Mouse (Mus musculus) limb, embryonic 11.5 days (tissue): ENCODE data around the gene Cd209g. TPM values are rescaled to one million over a fixed set of nuclear protein-coding genes. Genes with fewer than 3 reads are reported as not detected.
"Not testable (repeated sequence)": the region's sequence is repeated elsewhere in the genome, so short reads cannot be mapped to it uniquely, and the experiment has no call there.

Experiments used
- ATAC-seq: fragments of 200-750 bp; cut with Nextera tagmentation; 2 replicates; pipeline ENCODE4 v1.8.0; 2017; ENCODE audit warnings: low read depth; ENCODE audit not compliant: insufficient number of reproducible peaks, low FRiP score, low TSS enrichment
- DNase-seq: peaks from one replicate; pipeline ENCODE4 v3.0.0-alpha.2; 2015; ENCODE audit warnings: low spot score
- H3K27ac ChIP-seq: fragments of 300-500 bp; sonication (generic); replicated peaks from 2 replicates; pipeline ENCODE4 v1.5.1; 2014; ENCODE audit warnings: low read depth, mild to moderate bottlenecking, low read length
- H3K27me3 ChIP-seq: fragments of 300-500 bp; sonication (generic); 2 replicates; pipeline ENCODE4 v1.6.1; 2014; ENCODE audit warnings: mild to moderate bottlenecking, low read length, mixed read lengths; ENCODE audit not compliant: control insufficient read depth, insufficient read depth
- H3K36me3 ChIP-seq: fragments of 300-500 bp; sonication (generic); 2 replicates; pipeline ENCODE4 v1.6.1; 2014; ENCODE audit warnings: mild to moderate bottlenecking, low read length, moderate library complexity, mixed read lengths; ENCODE audit not compliant: control insufficient read depth, insufficient read depth
- H3K4me1 ChIP-seq: fragments of 300-500 bp; sonication (generic); 2 replicates; pipeline ENCODE4 v1.6.1; 2014; ENCODE audit warnings: low read length, mixed read lengths; ENCODE audit not compliant: control insufficient read depth, insufficient read depth
- H3K4me2 ChIP-seq: fragments of 300-500 bp; sonication (generic); 2 replicates; pipeline ENCODE4 v1.6.1; 2014; ENCODE audit warnings: low read depth, mild to moderate bottlenecking, moderate library complexity; ENCODE audit not compliant: severe bottlenecking
- H3K4me3 ChIP-seq: fragments of 300-500 bp; sonication (generic); 2 replicates; pipeline ENCODE4 v1.5.1; 2014; ENCODE audit warnings: low read depth, low read length
- H3K9ac ChIP-seq: fragments of 300-500 bp; sonication (generic); 2 replicates; pipeline ENCODE4 v1.6.1; 2014; ENCODE audit warnings: mild to moderate bottlenecking, low read length
- H3K9me3 ChIP-seq: fragments of 300-500 bp; sonication (generic); 2 replicates; pipeline ENCODE4 v1.6.1; 2016; ENCODE audit warnings: low read length; ENCODE audit not compliant: control insufficient read depth
- WGBS: fragments of 180-500 bp; shearing (Covaris S2); extraction: QIAGEN DNeasy Blood & Tissue Kit; methylation state at CpG from one replicate; pipeline ENCODE4 v1.1.7; 2014; 5-methylcytosine and 5-hydroxymethylcytosine counted together
- polyA plus RNA-seq: library from polyadenylated mRNA; unstranded; fragments of >200 nt; fragmentation: Nextera tagmentation; extraction: Ambion mirVana; gene quantifications from 2 replicates; pipeline ENCODE4 v1.2.1, GENCODE M21; 2014

Cd209g gene
- not detected in 2 replicates for polyA plus RNA-seq

GRCm38 (mm10) chr8:4133798-4134197 lies at the start of gene Cd209g:
Gene Cd209g (plus strand): TSS chr8:4134098.
- H3K4me2 ChIP-seq = no peak within 1 kb of the TSS
- no peaks in the 10 kb centered on the region for H3K36me3 ChIP-seq
- no peaks in the 10 kb centered on the region for H3K4me1 ChIP-seq
- no peak within 1 kb of the TSS for H3K4me3 ChIP-seq
- H3K27ac ChIP-seq = no peak within 1 kb of the TSS
- WGBS = 94% methylated on average over 10 of the region's 10 CpGs
- DNase-seq (no peak), ATAC-seq (no peak)
- no peaks in the 10 kb centered on the region for H3K27me3 ChIP-seq
- H3K9me3 ChIP-seq = no peaks in the 10 kb centered on the region
- H3K9ac ChIP-seq = no peak within 1 kb of the TSS

- not testable (repeated sequence) for H3K4me2 ChIP-seq, H3K9me3 ChIP-seq, H3K4me1 ChIP-seq, H3K27me3 ChIP-seq, H3K4me3 ChIP-seq, H3K9ac ChIP-seq, H3K27ac ChIP-seq, DNase-seq, H3K36me3 ChIP-seq
- peak; percentile 51; the same call in 1 of the 2 replicates for ATAC-seq
- 38% methylated on average over 31 of the region's 33 CpGs for WGBS
These were observed 46.6 kb upstream of the Cd209g start for GRCm38 (mm10) chr8:4087180-4087722.

GRCm38 (mm10) chr8:4088514-4088913 lies 45.4 kb upstream of the Cd209g start:
- H3K9me3 ChIP-seq, DNase-seq, ATAC-seq, H3K9ac ChIP-seq, H3K27ac ChIP-seq, H3K36me3 ChIP-seq, H3K4me2 ChIP-seq, H3K4me1 ChIP-seq, H3K4me3 ChIP-seq, H3K27me3 ChIP-seq: not testable (repeated sequence)
- 91% methylated on average over 3 of the region's 3 CpGs for WGBS

GRCm38 (mm10) chr8:4105735-4106134 lies 28.2 kb upstream of the Cd209g start, which contains the start of gene Cd209f:
Gene Cd209f (minus strand): TSS chr8:4105835.
- not testable (repeated sequence) for H3K36me3 ChIP-seq, H3K4me1 ChIP-seq, H3K9ac ChIP-seq, DNase-seq, H3K27me3 ChIP-seq, H3K27ac ChIP-seq, ATAC-seq, H3K9me3 ChIP-seq, H3K4me3 ChIP-seq, H3K4me2 ChIP-seq
- 79% methylated on average over 1 of the region's 2 CpGs for WGBS

GRCm38 (mm10) chr8:4139660-4140646 lies 6.1 kb downstream of the Cd209g start:
- DNase-seq (peak; percentile 86), ATAC-seq (peak; percentile 59; the same call in 1 of the 2 replicates)
- WGBS = 12% methylated on average over 12 of the region's 12 CpGs
- H3K27me3 ChIP-seq = no peaks in the 10 kb centered on the region
- no peak overlapping the region for H3K27ac ChIP-seq
- H3K36me3 ChIP-seq = no peaks in the 10 kb centered on the region
- no peak overlapping the region for H3K4me3 ChIP-seq
- H3K9me3 ChIP-seq = no peaks in the 10 kb centered on the region
- no peak overlapping the region for H3K9ac ChIP-seq
- H3K4me1 ChIP-seq = no peaks in the 10 kb centered on the region
- no peak overlapping the region for H3K4me2 ChIP-seq

- 69% methylated on average over 3 of the region's 3 CpGs for whole genome bisulfite sequencing
- no peak for DNase-seq
- no peak overlapping the region for H3K27ac ChIP-seq
- no peak overlapping the region for H3K4me3 ChIP-seq
- ATAC-seq = no peak
- H3K9ac ChIP-seq = no peak overlapping the region
- no peaks in the 10 kb centered on the region for H3K27me3 ChIP-seq
- H3K4me1 ChIP-seq = no peaks in the 10 kb centered on the region
- H3K9me3 ChIP-seq = no peaks in the 10 kb centered on the region
- H3K36me3 ChIP-seq = no peaks in the 10 kb centered on the region
- no peak overlapping the region for H3K4me2 ChIP-seq
These were observed 7.8 kb downstream of the Cd209g start for GRCm38 (mm10) chr8:4141721-4142120.

GRCm38 (mm10) chr8:4147272-4147671 lies 13.4 kb downstream of the Cd209g start:
- DNase-seq (no peak), ATAC-seq (no peak)
- H3K9me3 ChIP-seq = no peaks in the 10 kb centered on the region; the same call in 1 of the 2 replicates
- no peak overlapping the region for H3K27ac ChIP-seq
- H3K27me3 ChIP-seq = no peaks in the 10 kb centered on the region
- H3K9ac ChIP-seq = no peak overlapping the region
- no peaks in the 10 kb centered on the region for H3K36me3 ChIP-seq
- WGBS = 33% methylated on average over 1 of the region's 1 CpGs
- H3K4me1 ChIP-seq = no peaks in the 10 kb centered on the region
- no peak overlapping the region for H3K4me3 ChIP-seq
- no peak overlapping the region for H3K4me2 ChIP-seq

GRCm38 (mm10) chr8:4154878-4155277 lies 21.0 kb downstream of the Cd209g start:
- Histone ChIP-seq H3K36me3 (no peaks in the 10 kb centered on the region), H3K4me3 (no peak overlapping the region), H3K4me2 (no peak overlapping the region), H3K27me3 (no peaks in the 10 kb centered on the region), H3K27ac (no peak overlapping the region), H3K9me3 (no peaks in the 10 kb centered on the region; the same call in 1 of the 2 replicates), H3K9ac (no peak overlapping the region), H3K4me1 (no peaks in the 10 kb centered on the region)
- DNase-seq (no peak), ATAC-seq (no peak)
